13 mouse cellular contexts compared by ENCODE assay signal in genomic region chr13:92987691-92988090, GRCm38 (mm10).
DNase-seq lines count a peak whose midpoint lies in the region; ATAC-seq lines count a peak whose summit lies in the region.
"Had no signal": no experiment of that assay in that cellular context is flagged by ENCODE, and none has a peak within 500 bp of the region (broad histone marks: within the 10 kb centered on the region; RNA-seq: fewer than 3 reads in every experiment).

No protein-coding gene starts in this region.

- H3K36me3 ChIP-seq in hindbrain, embryonic 10.5 days, result no peaks in the 10 kb centered on the region
- H3K36me3 ChIP-seq in hindbrain, embryonic 12.5 days, result no peaks in the 10 kb centered on the region
- H3K36me3 ChIP-seq: limb, embryonic 13.5 days; liver, embryonic 15.5 days had no signal

- no peak overlapping the region for H3K4me3 ChIP-seq in hindbrain, embryonic 10.5 days
- no peak overlapping the region for H3K4me3 ChIP-seq in hindbrain, embryonic 12.5 days
- H3K4me3 ChIP-seq: liver, embryonic 15.5 days had no signal

- no peaks in the 10 kb centered on the region for H3K9me3 ChIP-seq in hindbrain, embryonic 10.5 days
- no peaks in the 10 kb centered on the region for H3K9me3 ChIP-seq in hindbrain, embryonic 12.5 days (replicated peaks)
- H3K9me3 ChIP-seq: limb, embryonic 13.5 days; liver, embryonic 15.5 days had no signal

- H3K27ac ChIP-seq in hindbrain, embryonic 10.5 days, result 0 out of 2 replicates have a peak overlapping the region, but pooled peaks have one; percentile 14
- no peak overlapping the region for H3K27ac ChIP-seq in hindbrain, embryonic 12.5 days
- H3K27ac ChIP-seq: limb, embryonic 13.5 days; liver, embryonic 15.5 days had no signal

- H3K9ac ChIP-seq in hindbrain, embryonic 12.5 days, result no peak overlapping the region
- H3K9ac ChIP-seq: limb, embryonic 13.5 days; liver, embryonic 15.5 days had no signal

- H3K27me3 ChIP-seq in hindbrain, embryonic 10.5 days (ENCODE audit: insufficient read depth, poor library complexity, severe bottlenecking), result no peaks in the 10 kb centered on the region
- H3K27me3 ChIP-seq in hindbrain, embryonic 12.5 days, result no peaks in the 10 kb centered on the region
- H3K27me3 ChIP-seq: limb, embryonic 13.5 days had no signal

- peaks cover 7% of the 10 kb centered on the region; the same call in 1 of the 2 replicates for H3K4me1 ChIP-seq in hindbrain, embryonic 10.5 days (replicated peaks)
- peaks cover 3% of the 10 kb centered on the region; the same call in 1 of the 2 replicates for H3K4me1 ChIP-seq in hindbrain, embryonic 12.5 days
- H3K4me1 ChIP-seq: limb, embryonic 13.5 days; liver, embryonic 15.5 days had no signal

- H3K4me2 ChIP-seq in hindbrain, embryonic 12.5 days (replicated peaks), result no peak overlapping the region

- no peak for ATAC-seq in hindbrain, embryonic 12.5 days (ENCODE audit: low FRiP score)

- 89% methylated on average over 6 of the region's 6 CpGs for WGBS in hindbrain, embryonic 10.5 days
- WGBS in hindbrain, embryonic 12.5 days, result 86% methylated on average over 6 of the region's 6 CpGs

- peak; percentile 11 to 14 for DNase-seq in cerebellum, adult 18-20 months
- DNase-seq in cerebellum, adult 11-12 months, result no peak
- no peak for DNase-seq in hindbrain, embryonic 10.5 days (ENCODE audit: low spot score)
- peak; percentile 53 for DNase-seq in 3T3-L1 (ENCODE audit: low read depth, low spot score)
- DNase-seq in adrenal gland, postnatal 14 days, result peak; percentile 33
- no peak for DNase-seq in ovary, postnatal 14 days (ENCODE audit: low spot score)
- DNase-seq in embryo, embryonic 10 days (ENCODE audit: low spot score), result no peak
- DNase-seq: kidney, adult 9 months; lung, postnatal 10 days; thymus, postnatal 4 days had no signal

Comparison
In these comparisons a context has a peak if more than half of its experiments do, and no peak if none do; other contexts are left out.
1. DNase-seq: peak in cerebellum, adult 18-20 months (2 of 2), 3T3-L1 (single experiment) and adrenal gland, postnatal 14 days (single experiment); none in cerebellum, adult 11-12 months (single experiment), hindbrain, embryonic 10.5 days (single experiment), ovary, postnatal 14 days (single experiment) and embryo, embryonic 10 days (single experiment).